Mouse (Mus musculus) embryonic fibroblast, embryonic 13.5 days (primary cell): ENCODE data around the gene Anxa6.

ENCODE experiments used
- CTCF ChIP-seq: IDR thresholded peaks from 2 replicates; pipeline ENCODE4 v1.5.1; 2011; ENCODE audit warnings: mild to moderate bottlenecking, control low read depth, low read length, moderate library complexity, borderline replicate concordance; ENCODE audit not compliant: insufficient read depth
- POLR2A ChIP-seq: IDR thresholded peaks from 2 replicates; pipeline ENCODE4 v1.6.1; 2011; ENCODE audit warnings: low read depth, mild to moderate bottlenecking, control low read depth, low read length, moderate library complexity

DNA sequence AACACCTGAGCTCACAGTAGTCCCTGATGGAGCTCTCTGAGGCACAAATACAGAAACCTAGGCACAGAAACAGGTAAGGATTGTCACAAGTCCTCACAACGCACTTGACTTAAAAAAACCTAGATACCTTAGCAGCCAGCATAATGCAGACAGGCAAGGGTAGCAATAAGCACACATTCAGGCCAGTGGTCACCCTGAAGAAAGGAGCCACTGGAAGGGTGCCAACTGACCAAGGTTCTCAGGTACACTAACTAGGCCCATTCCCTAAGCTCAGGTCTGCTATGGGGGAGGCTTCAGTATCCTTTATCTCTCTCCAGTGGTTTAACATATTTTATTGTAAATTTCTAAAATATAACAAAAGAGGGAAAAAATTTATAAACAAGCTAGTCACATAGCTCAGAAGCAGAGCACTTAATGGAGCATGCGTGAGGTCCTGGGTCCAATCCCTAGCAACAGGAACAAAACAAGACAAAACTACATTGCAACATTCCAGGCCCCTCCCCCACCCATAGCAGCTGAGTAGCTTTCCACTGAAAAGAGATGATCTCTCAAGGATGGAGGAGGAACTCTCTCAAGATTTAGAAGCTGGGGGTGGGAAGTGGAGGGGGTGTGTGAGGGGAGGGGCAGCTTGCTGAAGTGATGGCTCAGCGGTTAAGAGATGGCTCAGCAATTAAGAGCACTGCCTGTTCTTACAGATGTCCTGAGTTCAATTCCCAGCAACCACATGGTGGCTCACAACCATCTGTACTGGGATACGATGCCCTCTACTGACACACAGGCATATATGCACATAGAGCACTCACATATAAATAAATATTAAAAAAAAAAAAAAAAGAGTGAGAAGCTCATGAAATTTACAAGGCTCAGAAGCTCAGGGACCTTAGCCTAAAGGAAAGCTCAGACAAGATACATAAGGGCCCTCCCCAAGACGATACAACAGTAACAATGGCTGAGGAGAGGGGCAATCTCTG is 20.4 kb downstream of the Anxa6 start:
- TF ChIP-seq POLR2A: no peak
- TF ChIP-seq CTCF: no peak
